Mouse (Mus musculus): ENCODE results near the gene Cacna1h.

DNA sequence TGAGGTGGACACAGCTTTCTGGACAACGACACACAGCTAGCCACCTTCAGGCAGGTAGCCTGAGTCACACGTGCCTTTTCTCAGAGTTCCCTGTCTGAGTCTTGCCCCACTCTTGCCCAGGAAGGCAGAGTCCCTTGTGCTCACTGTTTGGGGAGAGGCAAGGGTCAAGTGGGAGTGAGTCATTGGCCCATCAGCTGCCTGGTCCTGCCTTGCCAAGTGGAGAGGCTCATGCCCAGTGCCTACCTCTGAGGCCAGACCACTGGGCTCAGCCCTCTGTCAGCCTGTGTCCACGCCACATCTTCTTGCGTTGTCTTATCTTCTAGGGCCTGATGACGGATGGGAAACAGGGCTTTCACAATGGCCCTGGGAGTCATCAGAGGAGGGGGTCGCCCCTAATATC lies 34.2 kb upstream of the Cacna1h start:
- TF ChIP-seq CTCF (IDR thresholded peaks at IDR 0.05; ENCODE audit: low read depth, low read length) (no peak), POLR2A (IDR thresholded peaks at IDR 0.05; ENCODE audit: insufficient read depth, low read length) (no peak), EP300 (IDR thresholded peaks at IDR 0.05; ENCODE audit: insufficient read depth, low read depth, low read length) (no peak)

Measured in ES-Bruce4 (cell line).